Mouse (Mus musculus) liver, postnatal 0 days (tissue): Measurements from ENCODE around the gene Fam98c. TPM values are rescaled to one million over a fixed set of nuclear protein-coding genes. Genes with fewer than 3 reads are reported as not detected.

Source experiments
- ATAC-seq: fragments of 200-750 bp; cut with Nextera tagmentation; 2 replicates; pipeline ENCODE4 v1.8.0; 2017; ENCODE audit warnings: mild to moderate bottlenecking, moderate library complexity
- DNase-seq: peaks from one replicate; pipeline ENCODE4 v3.0.0-alpha.2; 2016
- H3K27ac ChIP-seq: fragments of 300-500 bp; sonication (generic); 2 replicates; pipeline ENCODE4 v1.5.1; 2014; ENCODE audit warnings: antibody characterized with exemption, moderate library complexity, mild to moderate bottlenecking, low read depth
- H3K27me3 ChIP-seq: fragments of 300-500 bp; sonication (generic); 2 replicates; pipeline ENCODE4 v1.6.1; 2014; ENCODE audit warnings: low read length, control low read depth, mixed read lengths; ENCODE audit not compliant: insufficient read depth
- H3K36me3 ChIP-seq: fragments of 300-500 bp; sonication (generic); replicated peaks from 2 replicates; pipeline ENCODE4 v1.6.1; 2014; ENCODE audit warnings: mild to moderate bottlenecking, control low read depth, low read length, moderate library complexity, mixed read lengths; ENCODE audit not compliant: insufficient read depth
- H3K4me1 ChIP-seq: fragments of 300-500 bp; sonication (generic); 2 replicates; pipeline ENCODE4 v1.6.1; 2014; ENCODE audit warnings: antibody characterized with exemption, mild to moderate bottlenecking, control low read depth; ENCODE audit not compliant: insufficient read depth
- H3K4me2 ChIP-seq: fragments of 300-500 bp; sonication (generic); 2 replicates; pipeline ENCODE4 v1.6.1; 2014; ENCODE audit warnings: low read depth, mild to moderate bottlenecking, low read length, moderate library complexity, mixed read lengths
- H3K4me3 ChIP-seq: fragments of 300-500 bp; sonication (generic); 2 replicates; pipeline ENCODE4 v1.5.1; 2014; ENCODE audit warnings: low read depth, low read length
- H3K9ac ChIP-seq: fragments of 300-500 bp; sonication (generic); replicated peaks from 2 replicates; pipeline ENCODE4 v1.6.1; 2014; ENCODE audit warnings: mild to moderate bottlenecking, moderate library complexity
- H3K9me3 ChIP-seq: fragments of 300-500 bp; sonication (generic); 2 replicates; pipeline ENCODE4 v1.6.1; 2016; ENCODE audit warnings: mild to moderate bottlenecking, control low read depth, low read length, mixed read lengths
- CTCF ChIP-seq: sonication (generic); IDR thresholded peaks from 2 replicates; pipeline ENCODE4 v1.5.1; 2016; ENCODE audit warnings: antibody characterized with exemption, low read depth
- EP300 ChIP-seq: IDR thresholded peaks from 2 replicates; pipeline ENCODE4 v1.6.1; 2016; ENCODE audit warnings: antibody characterized with exemption, low read depth, mild to moderate bottlenecking
- WGBS: fragments of 180-500 bp; shearing (Covaris S2); extraction: QIAGEN DNeasy Blood & Tissue Kit; methylation state at CpG from one replicate; pipeline ENCODE4 v1.1.7; 2014; ENCODE audit not compliant: insufficient replicate concordance; 5-methylcytosine and 5-hydroxymethylcytosine counted together
- polyA plus RNA-seq: library from polyadenylated mRNA; unstranded; fragments of >200 nt; fragmentation: Nextera tagmentation; extraction: Ambion mirVana; gene quantifications from 2 replicates; pipeline ENCODE4 v1.2.1, GENCODE M21; 2015

The Fam98c gene
- polyA plus RNA-seq, 1 experiment from 2014 or later = 10.5 TPM

GRCm38 (mm10) chr7:29118142-29118851 is 37.7 kb downstream of the Fam98c start:
- DNase-seq (no peak), ATAC-seq (no peak)
- WGBS = 33% methylated on average over 18 of the region's 18 CpGs
- Histone ChIP-seq H3K27ac (no peak overlapping the region), H3K27me3 (no peaks in the 10 kb centered on the region), H3K4me1 (no peaks in the 10 kb centered on the region; the same call in 1 of the 2 replicates), H3K4me2 (no peak overlapping the region), H3K36me3 (no peaks in the 10 kb centered on the region), H3K9me3 (no peaks in the 10 kb centered on the region), H3K4me3 (no peak overlapping the region), H3K9ac (no peak overlapping the region)
- TF ChIP-seq CTCF (no peak), EP300 (no peak)

GRCm38 (mm10) chr7:29108992-29109955 is 46.8 kb downstream of the Fam98c start:
- 43% methylated on average over 38 of the region's 38 CpGs for WGBS
- no peak overlapping the region for H3K9ac ChIP-seq
- no peaks in the 10 kb centered on the region for H3K9me3 ChIP-seq
- H3K36me3 ChIP-seq = no peaks in the 10 kb centered on the region
- ATAC-seq (no peak), DNase-seq (no peak)
- H3K27me3 ChIP-seq = no peaks in the 10 kb centered on the region
- TF ChIP-seq CTCF (no peak), EP300 (no peak)
- H3K4me2 ChIP-seq = no peak overlapping the region
- H3K4me1 ChIP-seq = no peaks in the 10 kb centered on the region
- no peak overlapping the region for H3K4me3 ChIP-seq
- no peak overlapping the region for H3K27ac ChIP-seq

Other genes with a start within 250 kb of the Fam98c start
- gene Actn4, start 193.9 kb downstream of the Fam98c start, polyA plus RNA-seq = 76.3 and 81.2 TPM in 2 replicates
- gene Eif3k, start 174.4 kb downstream of the Fam98c start, polyA plus RNA-seq = 162 and 166 TPM in 2 replicates
- 11.9 and 16.5 TPM in 2 replicates for gene Map4k1, start 174.2 kb downstream of the Fam98c start, polyA plus RNA-seq
- gene Ryr1, start 31.1 kb downstream of the Fam98c start, polyA plus RNA-seq = 0.09 and 0.33 TPM in 2 replicates
- 0.94 and 1.7 TPM in 2 replicates for gene Rasgrp4, start 21.4 kb downstream of the Fam98c start, polyA plus RNA-seq
- not detected in 2 replicates for gene Ggn, start 14.0 kb upstream of the Fam98c start, polyA plus RNA-seq
- gene Spred3, start 14.2 kb upstream of the Fam98c start, polyA plus RNA-seq = 0.13 and 0.21 TPM in 2 replicates
- gene Psmd8, start 24.5 kb upstream of the Fam98c start, polyA plus RNA-seq = 143 TPM in 2 replicates
- 0.09 and 0.17 TPM in 2 replicates for gene Catsperg1, start 57.8 kb upstream of the Fam98c start, polyA plus RNA-seq
- 0.90 and 1.4 TPM in 2 replicates for gene Kcnk6, start 76.3 kb upstream of the Fam98c start, polyA plus RNA-seq
- 45.0 and 46.8 TPM in 2 replicates for gene Yif1b, start 82.1 kb upstream of the Fam98c start, polyA plus RNA-seq
- 1.9 and 3.3 TPM in 2 replicates for gene 2200002D01Rik, start 92.2 kb upstream of the Fam98c start, polyA plus RNA-seq
- gene Spint2, start 125.7 kb upstream of the Fam98c start, polyA plus RNA-seq = 84.8 and 94.7 TPM in 2 replicates
- 5.5 and 5.8 TPM in 2 replicates for gene Ppp1r14a, start 133.1 kb upstream of the Fam98c start, polyA plus RNA-seq
- 0.63 and 0.69 TPM in 2 replicates for gene Dpf1, start 147.7 kb upstream of the Fam98c start, polyA plus RNA-seq